ENCODE assay signal across 9 mouse cellular contexts in the genomic region with DNA sequence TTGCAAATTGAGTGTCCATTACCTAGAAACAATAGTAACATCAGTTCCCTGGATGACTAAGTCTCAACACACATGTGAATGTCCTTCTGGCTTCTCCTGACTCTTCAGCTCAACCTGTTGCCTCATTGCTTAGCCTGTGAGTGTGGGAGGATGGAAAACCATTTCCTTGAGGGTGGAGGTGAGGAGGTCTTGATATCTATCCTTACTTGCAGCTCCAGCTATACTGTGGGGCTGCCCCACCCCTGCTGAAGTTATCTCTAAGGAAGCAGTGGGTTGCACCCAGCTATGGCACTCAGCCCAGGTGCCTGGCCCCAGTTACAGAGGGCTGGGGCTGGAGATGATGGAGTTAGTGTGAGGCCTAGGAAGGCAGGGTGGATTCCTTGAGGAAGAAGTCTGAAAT. TPM values are rescaled to one million over a fixed set of nuclear protein-coding genes. Genes with fewer than 3 reads are reported as not detected.
A peak's percentile ranks its signal among the peaks of the same experiment; 100 is the strongest.
DNase-seq lines count a peak whose midpoint lies in the region; ATAC-seq and TF ChIP-seq lines count a peak whose summit lies in the region.
"Had no signal": no experiment of that assay in that cellular context is flagged by ENCODE, and none has a peak within 500 bp of the region (broad histone marks: within the 10 kb centered on the region; RNA-seq: fewer than 3 reads in every experiment).

No protein-coding gene starts in this region.

- no peak for TF ChIP-seq CTCF in forebrain, postnatal 0 days (IDR thresholded peaks at IDR 0.05; ENCODE audit: low read depth)

- no peaks in the 10 kb centered on the region for H3K9me3 ChIP-seq in forebrain, embryonic 12.5 days
- H3K9me3 ChIP-seq in forebrain, postnatal 0 days (ENCODE audit: low read length), result no peaks in the 10 kb centered on the region
- no peaks in the 10 kb centered on the region for H3K9me3 ChIP-seq in megakaryocyte, embryonic 14.5 days
- no peaks in the 10 kb centered on the region for H3K9me3 ChIP-seq in liver, embryonic 11.5 days (ENCODE audit: control insufficient read depth, low read length)

- peaks cover 34% of the 10 kb centered on the region for H3K4me1 ChIP-seq in forebrain, embryonic 12.5 days
- H3K4me1 ChIP-seq in forebrain, postnatal 0 days (ENCODE audit: insufficient read depth), result 0 out of 2 replicates have a peak, but pooled peaks cover 10% of the 10 kb centered on the region
- H3K4me1 ChIP-seq in megakaryocyte, embryonic 14.5 days, result peaks cover 59% of the 10 kb centered on the region
- peaks cover 42% of the 10 kb centered on the region for H3K4me1 ChIP-seq in liver, embryonic 11.5 days (replicated peaks; ENCODE audit: control insufficient read depth, insufficient read depth, low read length)

- H3K27ac ChIP-seq in forebrain, embryonic 12.5 days, result no peak overlapping the region
- H3K27ac ChIP-seq in forebrain, postnatal 0 days (ENCODE audit: low read depth, low read length), result no peak overlapping the region
- peak overlapping the region; percentile 95 for H3K27ac ChIP-seq in liver, embryonic 11.5 days (ENCODE audit: low read depth, low read length)

- peaks cover 3% of the 10 kb centered on the region; the same call in 1 of the 2 replicates for H3K36me3 ChIP-seq in forebrain, embryonic 12.5 days (replicated peaks)
- H3K36me3 ChIP-seq in forebrain, postnatal 0 days (ENCODE audit: insufficient read depth), result no peaks in the 10 kb centered on the region
- peaks cover 27% of the 10 kb centered on the region for H3K36me3 ChIP-seq in megakaryocyte, embryonic 14.5 days (replicated peaks; ENCODE audit: low read length)
- H3K36me3 ChIP-seq in liver, embryonic 11.5 days (ENCODE audit: control insufficient read depth, insufficient read depth, low read length), result peaks cover 14% of the 10 kb centered on the region; the same call in 1 of the 2 replicates

- peaks cover 32% of the 10 kb centered on the region for H3K27me3 ChIP-seq in forebrain, embryonic 12.5 days
- H3K27me3 ChIP-seq in forebrain, postnatal 0 days (ENCODE audit: insufficient read depth, low read length), result peaks cover 25% of the 10 kb centered on the region
- peaks cover 39% of the 10 kb centered on the region for H3K27me3 ChIP-seq in megakaryocyte, embryonic 14.5 days (replicated peaks)
- no peaks in the 10 kb centered on the region for H3K27me3 ChIP-seq in liver, embryonic 11.5 days (replicated peaks; ENCODE audit: control insufficient read depth, insufficient read depth, low read length)

- no peak overlapping the region for H3K9ac ChIP-seq in forebrain, embryonic 12.5 days
- H3K9ac ChIP-seq in forebrain, postnatal 0 days, result no peak overlapping the region
- H3K9ac ChIP-seq in liver, embryonic 11.5 days (ENCODE audit: low read depth, low read length), result peak overlapping the region; percentile 81

- DNase-seq in forebrain, postnatal 0 days, result no peak
- DNase-seq in liver, embryonic 11.5 days (ENCODE audit: low spot score), result peak; percentile 55
- peak; percentile 59 for DNase-seq in thymus, postnatal 14 days
- DNase-seq in layer of hippocampus, adult 11-12 months (ENCODE audit: low spot score), result no peak
- DNase-seq in B cell, adult 2 months, result no peak

- H3K4me2 ChIP-seq in forebrain, embryonic 12.5 days, result peak overlapping the region; percentile 94
- no peak overlapping the region for H3K4me2 ChIP-seq in forebrain, postnatal 0 days (ENCODE audit: low read depth)
- peak overlapping the region; percentile 89 for H3K4me2 ChIP-seq in liver, embryonic 11.5 days

- ATAC-seq in forebrain, embryonic 12.5 days (ENCODE audit: low FRiP score), result no peak
- ATAC-seq in forebrain, postnatal 0 days, result no peak
- ATAC-seq in megakaryocyte, adult 5-6 weeks (ENCODE audit: poor library complexity, severe bottlenecking), result no peak
- ATAC-seq in liver, embryonic 11.5 days (replicated peaks; ENCODE audit: low FRiP score), result peak; percentile 91

- 0 out of 2 replicates have a peak overlapping the region, but pooled peaks have one; percentile 48 for H3K4me3 ChIP-seq in forebrain, embryonic 12.5 days (replicated peaks)
- H3K4me3 ChIP-seq in forebrain, postnatal 0 days (ENCODE audit: low read depth, low read length), result no peak overlapping the region
- peak overlapping the region; percentile 51 for H3K4me3 ChIP-seq in megakaryocyte, embryonic 14.5 days (replicated peaks)
- peak overlapping the region; percentile 67 for H3K4me3 ChIP-seq in liver, embryonic 11.5 days (ENCODE audit: low read depth, low read length)

RNA-seq across cellular contexts. Expression of gene Slc43a1, which starts 3.3 kb away (rescaled TPM):
- 11.4 and 14.4 TPM in 2 replicates for polyA plus RNA-seq in forebrain, embryonic 12.5 days (2016; fragmentation: Nextera tagmentation; extraction: Ambion mirVana)
- 0.92 and 3.0 TPM in 2 replicates for total RNA-seq in forebrain, postnatal 0 days (2014; rRNA removed)
- 0.91 and 0.94 TPM in 2 replicates for polyA plus RNA-seq in forebrain, postnatal 0 days (2015; fragmentation: Nextera tagmentation; extraction: Ambion mirVana)
- polyA plus RNA-seq in megakaryocyte, embryonic 14.5 days (2012; ENCODE audit: insufficient read depth, low replicate concordance), result 1.8 and 5.0 TPM in 2 replicates
- total RNA-seq in megakaryocyte, adult 5-6 weeks (2015), result 3.7 and 5.2 TPM in 2 replicates
- 1.6 and 3.1 TPM in 2 replicates for total RNA-seq in megakaryocyte, adult 5-6 weeks (2017)
- 83.2 and 101 TPM in 2 replicates for polyA plus RNA-seq in liver, embryonic 11.5 days (2014; fragmentation: Nextera tagmentation; extraction: Ambion mirVana)

RNA-seq across cellular contexts. Expression of gene Timm10, which starts 15.1 kb away (rescaled TPM):
- 36.7 and 42.3 TPM in 2 replicates for polyA plus RNA-seq in forebrain, embryonic 12.5 days (2016; fragmentation: Nextera tagmentation; extraction: Ambion mirVana)
- 67.3 and 74.6 TPM in 2 replicates for total RNA-seq in forebrain, postnatal 0 days (2014; rRNA removed)
- polyA plus RNA-seq in forebrain, postnatal 0 days (2015; fragmentation: Nextera tagmentation; extraction: Ambion mirVana), result 97.7 and 116 TPM in 2 replicates
- polyA plus RNA-seq in megakaryocyte, embryonic 14.5 days (2012; ENCODE audit: insufficient read depth, low replicate concordance), result 9.7 TPM in 1 of 2 replicates, not detected in the other
- total RNA-seq in megakaryocyte, adult 5-6 weeks (2015), result 17.7 and 18.6 TPM in 2 replicates
- total RNA-seq in megakaryocyte, adult 5-6 weeks (2017), result 14.2 and 19.8 TPM in 2 replicates
- 84.3 and 84.5 TPM in 2 replicates for polyA plus RNA-seq in liver, embryonic 11.5 days (2014; fragmentation: Nextera tagmentation; extraction: Ambion mirVana)

RNA-seq across cellular contexts. Expression of gene Smtnl1, which starts 19.5 kb away (rescaled TPM):
- polyA plus RNA-seq in forebrain, embryonic 12.5 days (2016; fragmentation: Nextera tagmentation; extraction: Ambion mirVana), result not detected in 2 replicates
- total RNA-seq in forebrain, postnatal 0 days (2014; rRNA removed), result 0.29 TPM in 1 of 2 replicates, not detected in the other
- 0.17 TPM in 1 of 2 replicates, not detected in the other for polyA plus RNA-seq in forebrain, postnatal 0 days (2015; fragmentation: Nextera tagmentation; extraction: Ambion mirVana)
- 0.07 TPM in 1 of 2 replicates, not detected in the other for polyA plus RNA-seq in megakaryocyte, embryonic 14.5 days (2012; ENCODE audit: insufficient read depth, low replicate concordance)
- total RNA-seq in megakaryocyte, adult 5-6 weeks (2015), result not detected in 2 replicates
- not detected in 2 replicates for total RNA-seq in megakaryocyte, adult 5-6 weeks (2017)
- 0.25 TPM in 1 of 2 replicates, not detected in the other for polyA plus RNA-seq in liver, embryonic 11.5 days (2014; fragmentation: Nextera tagmentation; extraction: Ambion mirVana)
- polyA plus RNA-seq: large intestine, adult 2 months had no signal

RNA-seq across cellular contexts. Expression of gene Ube2l6, which starts 43.3 kb away (rescaled TPM):
- 30.0 and 30.5 TPM in 2 replicates for polyA plus RNA-seq in forebrain, embryonic 12.5 days (2016; fragmentation: Nextera tagmentation; extraction: Ambion mirVana)
- 14.8 and 15.1 TPM in 2 replicates for total RNA-seq in forebrain, postnatal 0 days (2014; rRNA removed)
- polyA plus RNA-seq in forebrain, postnatal 0 days (2015; fragmentation: Nextera tagmentation; extraction: Ambion mirVana), result 14.9 and 18.1 TPM in 2 replicates
- polyA plus RNA-seq in megakaryocyte, embryonic 14.5 days (2012; ENCODE audit: insufficient read depth, low replicate concordance), result 4.4 and 5.9 TPM in 2 replicates
- total RNA-seq in megakaryocyte, adult 5-6 weeks (2015), result 23.7 and 27.7 TPM in 2 replicates
- total RNA-seq in megakaryocyte, adult 5-6 weeks (2017), result 25.2 and 31.5 TPM in 2 replicates
- polyA plus RNA-seq in liver, embryonic 11.5 days (2014; fragmentation: Nextera tagmentation; extraction: Ambion mirVana), result 112 and 114 TPM in 2 replicates

RNA-seq across cellular contexts. Expression of gene Rtn4rl2, which starts 44.6 kb away (rescaled TPM):
- 5.2 and 7.9 TPM in 2 replicates for polyA plus RNA-seq in forebrain, embryonic 12.5 days (2016; fragmentation: Nextera tagmentation; extraction: Ambion mirVana)
- total RNA-seq in forebrain, postnatal 0 days (2014; rRNA removed), result 17.7 and 23.7 TPM in 2 replicates
- polyA plus RNA-seq in forebrain, postnatal 0 days (2015; fragmentation: Nextera tagmentation; extraction: Ambion mirVana), result 25.8 and 26.1 TPM in 2 replicates
- 2.7 and 8.4 TPM in 2 replicates for polyA plus RNA-seq in megakaryocyte, embryonic 14.5 days (2012; ENCODE audit: insufficient read depth, low replicate concordance)
- total RNA-seq in megakaryocyte, adult 5-6 weeks (2015), result not detected in 2 replicates
- not detected in 2 replicates for total RNA-seq in megakaryocyte, adult 5-6 weeks (2017)
- 0.66 and 1.2 TPM in 2 replicates for polyA plus RNA-seq in liver, embryonic 11.5 days (2014; fragmentation: Nextera tagmentation; extraction: Ambion mirVana)

Comparison
In these comparisons a context has a peak if more than half of its experiments do, and no peak if none do; other contexts are left out.
1. DNase-seq: peak in liver, embryonic 11.5 days (single experiment) and thymus, postnatal 14 days (single experiment); none in forebrain, postnatal 0 days (single experiment), layer of hippocampus, adult 11-12 months (single experiment) and B cell, adult 2 months (0 of 2).